Mouse (Mus musculus) adrenal gland, adult 8-10 months (tissue): ENCODE results near the gene Il11ra2. TPM values are rescaled to one million over a fixed set of nuclear protein-coding genes. Genes with fewer than 3 reads are reported as not detected.
"Not testable (repeated sequence)": the region's sequence is repeated elsewhere in the genome, so short reads cannot be mapped to it uniquely, and the experiment has no call there.

Experiments used
- DNase-seq: peaks from one replicate; pipeline ENCODE4 v3.0.0; 2022
- total RNA-seq, 4 experiments: library from RNA; stranded (reverse); gene quantifications; 2 replicates each; pipeline ENCODE4 v1.2.4; 2022

Il11ra2 gene
- total RNA-seq = under 1 TPM in 2 of 4 experiments, not detected in 2; 0.37 to 0.38 TPM

GRCm38 (mm10) chr4:42661793-42662192 is at the start of gene Il11ra2:
TSS of gene Il11ra2 (minus strand) at chr4:42661893.
- DNase-seq = not testable (repeated sequence)

- DNase-seq = not testable (repeated sequence)
Observed at GRCm38 (mm10) chr4:42682183-42682524, 20.5 kb upstream of the Il11ra2 start.

GRCm38 (mm10) chr4:42681473-42682182 is 19.9 kb upstream of the Il11ra2 start:
- DNase-seq = not testable (repeated sequence)

- not testable (repeated sequence) for DNase-seq
Observed at GRCm38 (mm10) chr4:42680374-42681356, 19.0 kb upstream of the Il11ra2 start.

- not testable (repeated sequence) for DNase-seq
Observed at GRCm38 (mm10) chr4:42679365-42679764, 17.7 kb upstream of the Il11ra2 start.

- DNase-seq = not testable (repeated sequence)
Observed at GRCm38 (mm10) chr4:42675415-42675814, 13.7 kb upstream of the Il11ra2 start.

GRCm38 (mm10) chr4:42654951-42655350 is 6.7 kb downstream of the Il11ra2 start, which contains the start of gene Ccl27b:
TSS of gene Ccl27b (plus strand) at chr4:42655251.
- DNase-seq = not testable (repeated sequence)

- DNase-seq = not testable (repeated sequence)
Observed at GRCm38 (mm10) chr4:42629419-42629818, 32.3 kb downstream of the Il11ra2 start, which contains the start of gene Gm2564. TSS of gene Gm2564 (plus strand) at chr4:42629719.

- DNase-seq = not testable (repeated sequence)
Observed at GRCm38 (mm10) chr4:42611895-42612294, 49.8 kb downstream of the Il11ra2 start, which contains the start of gene Gm10591. TSS of gene Gm10591 (plus strand) at chr4:42612195.

Other genes starting within 250 kb of the Il11ra2 start
- gene Gm21586, start 222.5 kb downstream of the Il11ra2 start, total RNA-seq = not detected
- 1 to 10 TPM in 1 of 4 experiments, under 1 TPM in 3; 0.52 to 2.0 (median 0.90) TPM for gene Gm2163, start 195.1 kb downstream of the Il11ra2 start, total RNA-seq
- under 1 TPM in 1 of 4 experiments, not detected in 3; 0.48 TPM for gene Fam205a2, start 133.7 kb downstream of the Il11ra2 start, total RNA-seq
- gene Gm10591, start 49.7 kb downstream of the Il11ra2 start, total RNA-seq = not detected
- gene Gm2564, start 32.2 kb downstream of the Il11ra2 start, total RNA-seq = 10 to 100 TPM; 15.4 to 27.8 (median 19.9) TPM
- 10 to 100 TPM in 1 of 4 experiments, 1 to 10 TPM in 1, not detected in 2; 1.5 to 11.7 TPM for gene Ccl27b, start 6.6 kb downstream of the Il11ra2 start, total RNA-seq
- 1 to 10 TPM in 1 of 4 experiments, under 1 TPM in 1, not detected in 2; 0.67 to 1.4 TPM for gene 4930578G10Rik, start 73.7 kb upstream of the Il11ra2 start, total RNA-seq
- gene Ccl19, start 94.7 kb upstream of the Il11ra2 start, total RNA-seq = 1 to 10 TPM; 1.8 to 7.0 (median 3.1) TPM
- 10 to 100 TPM in 1 of 4 experiments, 1 to 10 TPM in 3; 4.1 to 10.2 (median 6.4) TPM for gene Ccl21a, start 112.1 kb upstream of the Il11ra2 start, total RNA-seq
- gene Fam205a1, start 192.0 kb upstream of the Il11ra2 start, total RNA-seq = not detected
- under 1 TPM; 0.14 to 0.52 (median 0.22) TPM for gene Gm12394, start 194.9 kb upstream of the Il11ra2 start, total RNA-seq
- not detected for gene Fam205c, start 212.3 kb upstream of the Il11ra2 start, total RNA-seq